Mouse (Mus musculus) layer of hippocampus, postnatal 25 days (tissue): ENCODE measurements at regions not wholly inside any gene's neighbourhood (a gene's known extent, or its start where the extent isn't known, plus 50 kb on each side); places are given as distances from the start of the nearest gene placed in this dataset.

Source experiments
- DNase-seq, 2 experiments: peaks; one replicate each; pipeline ENCODE4 v3.0.0; 2022; ENCODE audit warnings: mixed read lengths in 2 of 2, low spot score in 1 of 2; ENCODE audit errors: extremely low spot score in 1 of 2

DNA sequence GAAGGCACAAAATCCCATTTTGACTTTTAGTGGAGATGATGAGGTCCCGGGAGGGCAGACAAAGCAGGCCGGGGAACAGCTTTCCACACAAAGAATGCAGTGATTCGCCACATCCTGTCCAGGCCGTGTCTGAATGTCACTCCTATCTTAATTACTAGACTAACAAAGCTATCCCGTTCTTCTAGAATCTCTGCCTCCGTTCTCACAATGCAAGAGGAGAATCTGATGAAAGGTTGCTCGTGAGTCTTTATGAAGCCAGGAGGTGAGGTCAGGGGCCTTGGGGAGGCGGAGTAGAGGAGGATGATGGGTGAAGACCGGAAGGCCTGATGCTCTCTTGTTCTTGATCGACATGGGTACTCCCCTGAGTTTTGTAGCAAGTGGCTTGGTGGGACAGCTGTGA lies 208.9 kb upstream of the Atp5g3 start:
- DNase-seq = no peak

DNA sequence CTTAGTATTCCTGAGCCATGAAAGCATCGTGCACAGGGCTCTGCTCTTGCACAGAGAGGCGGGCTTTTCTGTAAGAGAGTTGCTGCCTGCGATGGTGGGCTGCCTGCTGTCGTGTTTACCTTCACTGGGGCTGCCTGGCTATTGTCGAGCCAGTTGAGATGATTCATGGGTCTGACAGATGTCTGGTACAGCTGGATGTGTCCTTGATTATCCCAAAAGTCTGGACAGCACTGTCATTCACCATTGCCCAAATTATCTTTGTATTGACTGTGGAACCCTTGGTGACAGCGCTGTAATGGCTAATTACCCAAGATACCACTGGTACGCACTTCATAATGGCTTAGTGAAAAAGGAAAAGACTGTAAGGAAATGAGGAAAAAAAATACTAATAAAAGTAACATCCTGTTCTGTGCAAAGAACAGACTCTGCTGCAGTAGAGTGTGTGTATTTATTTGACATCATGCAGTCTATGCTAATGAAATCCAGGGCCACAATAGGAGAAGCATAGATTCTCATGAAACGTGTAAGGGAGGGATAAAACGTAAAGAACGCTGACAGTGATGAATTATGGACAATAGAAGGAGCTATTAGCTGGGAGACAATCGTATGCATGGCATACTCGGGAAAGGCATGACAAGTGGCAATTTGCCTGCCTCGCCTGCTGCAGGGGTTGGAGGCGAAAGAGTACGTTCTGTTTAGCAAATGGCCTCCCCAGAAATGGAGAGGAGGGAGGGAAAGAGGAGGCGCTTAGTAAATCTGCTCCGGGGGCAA lies 208.2 kb upstream of the Atp5g3 start:
- no peak for DNase-seq

DNA sequence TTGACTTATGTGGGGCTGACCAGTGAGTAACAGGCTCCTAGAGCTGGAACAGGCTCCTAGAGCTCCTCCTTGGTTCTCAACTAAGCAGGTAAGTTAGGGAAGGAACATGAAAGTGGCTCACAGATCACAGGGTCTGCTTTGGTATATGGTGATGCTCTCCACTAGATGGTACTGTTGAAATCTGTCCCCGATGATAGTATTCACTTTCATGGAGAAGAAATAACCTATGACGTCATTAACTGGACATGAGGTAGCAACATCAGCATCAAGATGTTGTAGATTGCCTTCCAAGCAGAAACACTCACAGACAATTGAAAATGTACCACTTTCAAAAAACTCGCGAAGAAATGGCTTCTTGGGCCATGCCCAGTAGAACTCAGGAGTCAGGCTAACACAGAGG lies 195.3 kb upstream of the Atp5g3 start:
- no peak for DNase-seq

DNA sequence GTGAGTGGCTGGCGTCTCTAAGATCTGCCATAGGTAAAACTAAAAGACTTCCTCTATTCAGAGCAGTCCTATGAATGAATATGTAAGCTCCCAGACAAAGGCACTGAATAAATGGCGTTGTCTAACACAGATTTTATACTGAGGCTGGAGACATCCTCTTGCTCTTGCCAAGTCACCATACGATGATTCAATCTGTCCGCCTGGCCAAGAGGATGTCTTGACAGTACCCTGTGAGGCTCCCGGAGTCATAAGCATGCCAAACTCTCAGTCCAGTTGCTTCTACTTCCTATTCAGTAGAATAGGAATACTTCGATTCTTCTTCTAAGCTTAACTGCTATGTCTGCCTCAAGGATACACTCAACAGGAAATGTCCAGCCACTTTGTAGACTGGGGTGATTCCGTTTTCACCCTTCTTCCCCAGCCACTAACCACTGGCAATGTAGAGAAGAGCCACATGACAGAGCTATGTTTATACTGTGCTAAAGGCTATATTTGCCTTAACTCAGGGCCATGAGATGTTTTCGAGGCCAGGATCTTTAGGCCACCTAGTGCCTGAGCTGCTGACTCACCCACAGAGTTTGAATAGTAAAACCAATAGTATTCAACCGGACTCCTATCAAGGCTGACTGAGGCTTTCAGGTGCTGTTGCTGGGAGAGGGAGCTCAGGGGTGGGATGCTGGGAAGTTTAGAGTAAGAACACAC lies 188.7 kb upstream of the Atp5g3 start:
- DNase-seq = no peak

DNA sequence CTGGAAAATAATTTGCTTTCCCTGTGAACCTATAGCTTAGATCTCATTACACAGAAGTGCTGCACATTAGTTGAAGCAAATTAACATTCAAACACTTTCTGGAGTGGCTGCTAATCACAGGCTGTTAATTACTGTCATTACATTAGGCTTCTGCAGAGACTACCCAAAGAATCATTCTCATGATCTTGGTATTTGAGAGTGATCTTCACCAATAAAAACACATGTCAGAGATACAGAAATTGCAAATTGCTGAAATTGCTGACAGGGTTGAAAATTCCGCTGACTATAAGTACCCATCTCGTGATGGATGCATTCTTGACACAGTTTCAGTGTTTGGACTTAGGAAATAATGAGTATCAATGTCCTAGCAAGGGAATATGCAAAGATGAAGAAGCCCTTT lies 185.7 kb upstream of the Atp5g3 start:
- no peak for DNase-seq

DNA sequence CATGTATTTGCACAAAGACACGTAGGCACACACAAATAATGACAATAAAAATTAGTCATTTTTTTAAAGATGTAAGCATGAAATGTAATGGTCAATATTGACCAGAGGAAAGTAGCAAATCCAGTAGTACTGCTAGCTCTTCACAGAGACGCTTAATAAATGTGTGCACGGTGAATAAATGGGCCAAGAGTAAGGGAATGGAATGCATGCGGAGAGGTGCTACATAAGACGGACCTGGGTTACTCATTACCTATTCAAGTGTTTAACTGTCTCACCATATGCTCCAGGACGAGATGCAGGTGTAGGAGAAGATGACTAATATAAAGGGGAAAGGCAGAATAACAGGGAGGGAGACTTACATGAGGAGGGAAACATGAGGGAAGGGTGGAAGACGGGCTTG lies 182.4 kb upstream of the Atp5g3 start:
- no peak for DNase-seq

DNA sequence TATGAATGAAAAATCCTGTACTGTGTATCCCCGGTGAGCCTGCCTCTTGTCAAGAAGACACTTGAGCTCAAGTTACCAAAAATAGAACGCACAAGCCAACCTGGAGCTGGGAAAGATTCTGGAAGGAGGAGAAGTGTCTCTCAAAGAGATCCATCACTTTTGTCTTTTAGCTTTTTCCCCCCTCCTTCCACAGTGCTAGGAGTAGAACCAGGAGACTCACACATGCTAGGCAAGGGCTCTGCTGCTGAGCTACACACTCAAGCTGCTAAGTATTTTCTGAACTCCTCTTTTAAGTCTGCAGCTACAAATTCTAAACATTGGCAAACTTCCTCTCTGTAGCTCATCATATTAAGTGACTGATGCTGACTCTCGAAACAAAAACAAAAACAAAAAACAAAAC lies 176.2 kb upstream of the Atp5g3 start:
- no peak for DNase-seq

DNA sequence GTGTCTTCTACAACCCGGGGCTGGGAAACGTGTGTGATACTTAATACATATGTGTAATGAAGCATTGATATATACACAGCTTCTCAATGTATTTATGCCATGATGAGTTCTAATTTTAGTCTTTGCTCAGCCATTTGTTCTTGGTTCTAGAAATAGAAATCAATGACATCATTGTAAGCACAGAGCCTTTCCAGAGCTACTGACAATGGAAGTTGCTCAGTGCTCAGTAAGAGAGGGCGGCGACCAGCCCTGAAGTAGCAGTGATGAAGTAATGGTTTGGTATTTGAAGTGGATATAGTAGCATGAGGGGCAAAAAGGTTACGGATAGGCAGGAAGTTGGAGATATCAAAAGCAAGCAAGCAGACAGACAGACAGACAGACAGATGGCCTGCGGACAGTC lies 173.8 kb upstream of the Atp5g3 start:
- no peak for DNase-seq

DNA sequence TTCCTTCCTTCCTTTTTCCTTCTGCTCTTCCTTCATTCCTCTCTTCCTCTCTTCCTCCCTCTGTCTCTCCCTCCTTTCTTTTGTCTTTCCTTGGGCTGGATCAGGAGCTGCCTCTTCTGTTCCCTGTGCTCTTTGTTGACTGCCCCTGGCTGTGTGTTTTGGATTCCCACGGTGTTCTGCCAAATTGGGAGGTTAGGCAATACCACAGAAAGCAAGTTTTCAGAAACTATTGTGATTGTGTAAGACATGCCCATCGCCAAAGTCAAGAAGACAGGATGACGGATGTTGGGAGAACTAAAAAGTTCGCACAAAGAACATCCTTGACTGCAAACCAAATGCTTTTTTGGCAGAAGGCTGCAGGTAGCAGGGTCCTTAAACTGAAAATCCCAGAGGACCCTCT lies 165.6 kb upstream of the Atp5g3 start:
- DNase-seq = no peak

DNA sequence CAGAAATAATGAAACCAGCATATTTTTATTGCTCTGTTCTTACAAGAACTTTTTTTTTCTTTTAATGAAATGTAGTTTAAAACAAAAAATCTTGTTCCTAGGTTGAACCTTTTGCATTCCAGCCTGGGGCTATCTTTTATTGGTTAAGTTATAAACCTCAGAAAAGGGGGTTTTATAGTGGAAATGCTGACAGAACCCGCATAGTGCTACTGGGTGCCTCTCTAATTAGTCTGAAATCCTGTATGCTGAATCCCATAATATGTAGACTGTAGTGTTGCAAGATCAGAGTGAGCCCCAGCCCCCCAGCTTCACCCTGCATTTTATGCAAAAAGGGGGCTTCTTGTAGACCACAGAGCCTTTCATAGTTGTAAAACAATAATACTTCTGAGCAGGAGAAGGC lies 164.4 kb upstream of the Atp5g3 start:
- no peak for DNase-seq

DNA sequence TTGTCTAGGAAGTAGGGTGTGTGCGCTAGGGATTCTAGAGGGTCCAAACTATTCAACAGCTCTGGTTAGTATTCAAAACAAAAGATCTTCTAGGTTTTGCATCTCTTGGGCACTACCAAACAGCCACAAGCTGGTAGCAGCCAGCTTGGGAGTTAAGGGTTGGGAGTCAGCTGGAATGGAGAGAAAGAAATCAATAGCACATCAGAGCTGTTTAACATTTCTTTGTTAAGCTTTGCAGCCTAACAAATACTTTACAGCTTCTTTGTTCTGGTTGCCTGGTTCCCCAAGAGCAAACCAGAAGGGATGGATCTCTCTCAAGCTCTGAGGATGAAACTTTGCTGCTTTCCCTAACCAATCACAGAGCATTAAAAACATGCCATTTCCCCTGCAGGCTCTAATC lies 162.3 kb upstream of the Atp5g3 start:
- DNase-seq = no peak

DNA sequence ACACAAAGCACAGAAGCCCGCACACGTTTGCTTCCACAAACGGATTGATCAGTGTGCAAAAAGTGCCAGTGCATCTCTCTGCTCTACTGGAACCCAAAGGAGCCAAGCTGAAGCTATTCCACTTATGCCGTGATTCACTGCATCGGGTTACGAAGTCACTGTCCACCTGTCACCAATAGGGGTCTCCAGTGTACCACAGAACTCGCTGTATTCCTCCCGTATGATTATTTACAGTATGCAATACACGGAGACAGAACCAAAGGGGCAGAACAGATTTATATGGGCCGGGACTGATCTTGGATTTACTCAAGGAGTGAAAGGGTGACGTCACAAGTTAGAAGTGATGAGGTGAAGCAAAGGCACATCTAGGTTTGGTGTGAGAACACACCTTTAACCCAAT lies 155.5 kb upstream of the Atp5g3 start:
- peak; percentile 46 to 64 for DNase-seq

DNA sequence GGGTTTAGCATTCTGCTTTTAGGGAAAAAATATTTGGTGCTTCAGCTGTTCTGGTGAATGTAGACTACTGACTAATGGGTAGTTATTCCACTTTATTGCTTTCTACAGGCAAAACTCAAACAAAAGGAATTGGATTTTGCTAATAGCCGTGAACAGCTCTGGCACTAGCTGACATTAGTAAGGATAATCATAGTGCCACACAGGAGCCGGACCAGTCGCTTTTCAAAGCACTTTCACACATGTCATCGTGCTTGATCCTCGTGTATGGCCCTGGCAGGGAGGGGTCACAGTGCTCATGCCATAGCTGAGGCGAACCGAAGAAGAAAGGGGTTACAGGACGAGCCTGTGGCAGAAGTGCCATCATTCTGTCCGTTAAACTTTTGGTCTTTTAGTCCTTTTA lies 153.2 kb upstream of the Atp5g3 start:
- DNase-seq = no peak

DNA sequence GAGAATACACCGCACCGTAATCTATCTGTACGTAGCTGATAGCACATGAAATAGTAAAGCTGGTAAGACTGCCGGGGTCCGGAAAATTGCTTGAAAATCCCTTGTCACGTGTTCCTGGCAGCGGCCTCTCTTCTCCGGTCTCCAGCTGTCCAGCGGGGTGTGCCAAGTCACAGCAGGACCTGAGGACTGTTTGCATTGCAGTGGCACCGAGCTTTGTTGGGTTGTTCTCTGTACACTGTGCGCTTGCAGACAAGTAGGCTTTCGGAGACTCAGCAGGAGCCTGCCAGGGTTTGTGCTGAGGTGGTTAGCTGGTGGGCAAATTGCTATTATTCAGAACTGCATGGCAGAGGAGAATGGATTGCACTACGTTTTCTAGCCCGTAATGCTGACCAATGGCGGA lies 152.7 kb upstream of the Atp5g3 start:
- peak in 1 of 2 experiments; percentile 11 for DNase-seq

DNA sequence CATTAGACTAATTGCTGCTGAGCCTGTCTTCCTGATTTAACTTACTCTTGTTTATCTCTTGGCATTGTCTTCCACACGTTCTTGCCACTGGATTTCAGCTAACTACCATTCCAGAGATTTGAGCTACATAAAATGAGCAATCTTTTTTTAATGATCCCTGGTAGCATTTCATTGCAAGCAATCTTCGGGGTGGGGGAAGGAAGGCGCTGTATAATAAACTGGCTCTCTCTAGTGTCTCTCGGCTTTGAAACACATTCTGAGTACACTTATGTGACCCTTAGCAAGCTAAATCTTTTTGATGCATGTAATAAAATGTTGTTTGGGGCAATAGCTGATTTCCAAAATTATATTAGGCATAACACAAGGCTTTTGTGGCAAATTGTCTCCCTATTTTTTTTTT lies 152.2 kb upstream of the Atp5g3 start:
- no peak for DNase-seq

DNA sequence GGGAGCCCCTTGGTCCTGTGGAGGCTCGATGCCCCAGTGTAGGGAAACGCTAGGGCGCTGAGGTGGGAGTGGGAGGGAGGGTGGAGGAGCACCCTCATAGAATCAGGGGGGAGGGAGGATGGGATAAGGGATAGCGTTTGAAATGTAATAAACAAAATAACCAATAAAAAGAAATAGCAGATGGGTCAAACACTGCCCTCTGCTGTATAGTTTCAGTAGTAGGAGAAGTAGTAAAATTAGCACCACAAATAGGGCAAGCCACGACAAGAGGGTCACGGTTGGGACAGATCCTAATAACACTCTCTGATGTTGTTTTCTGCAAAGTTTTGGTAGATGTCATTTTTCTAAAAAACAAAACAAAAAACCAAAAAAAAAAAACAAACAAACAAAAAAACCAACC lies 131.3 kb upstream of the Atp5g3 start:
- no peak for DNase-seq

DNA sequence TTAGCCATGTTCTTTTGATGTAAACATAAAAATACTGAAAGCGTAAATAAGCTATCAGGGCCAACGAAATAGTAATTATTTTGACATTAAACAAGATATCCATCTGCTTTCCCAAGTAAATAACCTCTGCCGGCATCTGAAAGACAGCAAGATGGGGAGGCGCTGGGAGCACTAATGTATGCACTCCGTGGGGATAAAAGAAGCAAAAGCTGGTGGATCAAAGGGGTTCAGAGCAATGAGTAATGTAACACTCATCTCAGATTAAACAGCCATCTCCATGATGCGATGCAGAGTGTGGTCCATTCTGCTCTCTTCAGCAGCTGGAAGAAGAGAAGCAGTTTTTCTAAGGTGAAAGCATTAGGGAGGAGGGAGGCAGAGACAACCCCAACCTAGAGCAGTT lies 128.5 kb upstream of the Atp5g3 start:
- no peak for DNase-seq

DNA sequence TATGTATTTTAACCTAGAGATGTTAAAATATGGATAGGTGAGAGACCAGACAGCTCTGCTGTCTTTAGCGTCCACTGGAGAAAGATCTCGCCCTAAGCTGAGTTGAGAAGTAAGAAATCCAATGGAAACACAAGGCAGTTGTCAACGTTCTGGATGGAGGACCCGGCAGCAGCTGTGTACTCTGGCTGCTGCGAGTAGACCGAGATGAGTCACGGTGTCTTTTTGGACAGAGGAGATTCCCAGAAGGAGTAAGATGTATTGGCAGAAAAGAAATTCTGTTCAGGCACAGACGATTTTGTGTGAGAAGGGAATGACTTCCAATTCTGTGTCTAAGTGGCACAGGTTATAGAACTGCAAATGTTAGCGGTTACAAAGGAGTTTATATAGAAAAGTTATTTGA lies 124.9 kb upstream of the Atp5g3 start:
- no peak for DNase-seq

DNA sequence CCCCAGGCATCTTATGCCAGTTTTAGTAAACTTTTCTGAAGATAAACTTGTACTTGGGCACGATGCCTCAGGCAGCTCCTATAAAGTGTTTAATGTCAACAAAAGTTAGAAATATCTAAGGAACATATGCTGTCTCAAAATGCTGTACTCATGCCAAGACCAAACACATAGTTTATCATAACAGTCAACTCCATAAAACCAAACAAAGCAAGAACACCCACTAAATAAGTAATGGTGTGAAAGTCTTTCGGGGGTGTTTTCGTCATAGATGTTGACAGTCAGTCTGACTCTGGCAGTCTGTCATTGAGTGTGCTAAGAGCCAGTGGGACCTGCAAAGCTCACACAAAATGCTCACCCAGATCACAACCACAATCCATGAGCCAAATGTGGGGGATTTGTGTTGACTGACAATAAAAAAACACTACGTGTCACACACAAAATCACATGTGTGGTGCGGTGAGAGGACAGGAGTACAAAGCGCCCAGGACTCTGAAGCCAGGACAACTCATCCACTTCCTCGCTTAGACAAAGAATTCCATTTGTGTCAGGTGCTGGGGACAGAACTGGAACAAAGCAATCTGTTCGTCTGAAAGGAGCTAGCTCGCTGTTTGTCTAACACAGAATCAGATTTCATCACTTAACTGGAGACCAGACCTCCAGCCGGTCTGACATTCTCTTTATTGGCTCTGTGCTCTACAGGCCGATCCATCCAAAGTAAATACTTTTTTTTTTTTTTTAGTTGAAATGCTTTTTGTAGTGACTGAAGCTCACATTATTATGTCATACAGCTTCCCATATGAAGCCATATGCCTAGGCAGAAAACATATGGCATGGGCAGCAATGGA lies 121.3 kb upstream of the Atp5g3 start:
- no peak for DNase-seq

DNA sequence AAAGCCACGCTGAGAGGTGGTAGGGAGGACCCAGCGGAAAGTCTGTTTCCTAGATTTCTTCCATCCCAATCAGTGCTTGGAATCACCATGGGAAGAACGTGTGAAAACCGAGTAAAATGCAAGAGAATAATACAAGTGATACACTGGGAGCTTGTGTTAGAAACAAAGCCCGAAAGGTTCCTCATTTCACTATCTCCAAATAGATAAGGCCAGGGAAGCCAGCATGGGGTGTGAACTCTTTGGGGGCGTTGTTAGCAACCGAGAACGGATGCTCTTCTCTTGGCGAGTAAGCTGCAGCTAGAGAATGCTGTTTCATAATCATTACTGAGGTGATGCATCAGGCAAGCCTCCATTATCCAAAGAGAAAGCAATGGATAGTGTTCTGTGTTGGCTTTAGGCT lies 118.8 kb upstream of the Atp5g3 start:
- no peak for DNase-seq

DNA sequence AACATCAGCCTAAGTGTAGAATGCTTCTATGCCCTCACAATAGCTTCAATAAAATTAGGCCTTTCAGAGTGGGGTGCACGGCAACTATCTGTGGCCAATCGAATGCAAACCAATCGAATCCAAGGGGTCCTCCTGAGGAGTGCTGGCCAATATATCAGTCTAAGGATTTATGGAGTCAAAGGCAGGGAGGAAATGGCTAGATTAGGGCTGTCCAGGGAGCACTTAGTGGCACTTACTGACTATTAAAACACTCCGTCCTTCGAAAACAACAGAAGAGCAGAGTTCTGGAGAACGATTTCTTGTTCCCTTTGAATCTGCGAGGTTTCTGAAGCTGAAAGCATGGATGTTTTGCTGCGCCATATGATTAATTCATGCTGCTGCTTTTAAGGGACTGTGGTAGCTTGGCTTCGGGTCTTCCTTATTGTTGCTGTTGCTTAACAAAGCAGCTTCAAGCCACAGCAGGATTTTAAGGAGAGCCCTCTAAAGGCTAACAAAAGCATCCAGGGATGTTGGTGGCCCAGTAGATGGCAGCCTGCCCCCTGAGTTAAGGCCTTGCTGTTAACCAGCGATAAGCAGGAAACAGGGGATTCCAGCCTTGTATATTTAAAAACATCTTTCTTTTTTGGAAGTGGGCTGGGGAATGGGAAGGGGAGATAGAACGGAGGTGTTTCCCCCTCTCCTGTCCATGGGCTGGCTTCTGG lies 116.4 kb upstream of the Atp5g3 start:
- peak in 1 of 2 experiments; percentile 47 for DNase-seq
